Mouse (Mus musculus) liver, embryonic 14.5 days (tissue): ENCODE measurements around the gene Srsf6.

Experiments used
- CTCF ChIP-seq: IDR thresholded peaks from 2 replicates; pipeline ENCODE4 v1.5.1; 2016; ENCODE audit warnings: antibody characterized with exemption, low read depth, control low read depth
- EP300 ChIP-seq: IDR thresholded peaks from 2 replicates; pipeline ENCODE4 v1.6.1; 2016; ENCODE audit warnings: antibody characterized with exemption, low read depth

GRCm38 (mm10) chr2:162972752-162973151 is 41.4 kb downstream of the Srsf6 start:
- TF ChIP-seq CTCF (no peak), EP300 (no peak)
